Mouse (Mus musculus) heart, adult 11 months (tissue): Measurements from ENCODE around the gene Rrnad1.
"Not testable (repeated sequence)": the region's sequence is repeated elsewhere in the genome, so short reads cannot be mapped to it uniquely, and the experiment has no call there.

ENCODE experiments used
- DNase-seq: peaks from one replicate; pipeline ENCODE4 v3.0.0; 2022

Gene Rrnad1

DNA sequence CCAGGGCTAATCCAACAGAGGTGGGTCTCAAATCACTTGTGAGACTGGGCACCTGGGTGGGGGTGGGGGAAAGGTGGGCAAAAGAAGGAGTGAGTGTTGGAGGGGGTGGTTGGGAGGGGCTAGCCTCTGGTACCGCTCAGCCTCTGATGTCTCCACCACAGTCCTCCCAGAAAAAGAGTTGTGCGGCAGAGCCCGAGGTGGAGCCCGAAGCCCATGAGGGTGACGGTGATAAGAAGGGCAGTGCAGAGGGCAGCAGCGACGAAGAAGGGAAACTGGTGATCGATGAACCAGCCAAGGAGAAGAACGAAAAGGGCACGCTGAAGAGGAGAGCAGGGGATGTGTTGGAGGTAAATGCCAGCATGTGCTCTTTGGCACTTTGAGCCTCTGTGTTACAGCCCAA is 16.6 kb downstream of the Rrnad1 start:
- DNase-seq = peak; percentile 89

- DNase-seq = peak; percentile 93
Observed at GRCm38 (mm10) chr3:87913491-87913890, 17.0 kb downstream of the Rrnad1 start.

- peak; percentile 99 for DNase-seq
Observed at GRCm38 (mm10) chr3:87910573-87911141, 19.9 kb downstream of the Rrnad1 start.

- DNase-seq = peak; percentile 94
Observed at GRCm38 (mm10) chr3:87909874-87910273, 20.6 kb downstream of the Rrnad1 start.

- peak; percentile 85 for DNase-seq
Observed at GRCm38 (mm10) chr3:87909381-87909780, 21.1 kb downstream of the Rrnad1 start.

DNA sequence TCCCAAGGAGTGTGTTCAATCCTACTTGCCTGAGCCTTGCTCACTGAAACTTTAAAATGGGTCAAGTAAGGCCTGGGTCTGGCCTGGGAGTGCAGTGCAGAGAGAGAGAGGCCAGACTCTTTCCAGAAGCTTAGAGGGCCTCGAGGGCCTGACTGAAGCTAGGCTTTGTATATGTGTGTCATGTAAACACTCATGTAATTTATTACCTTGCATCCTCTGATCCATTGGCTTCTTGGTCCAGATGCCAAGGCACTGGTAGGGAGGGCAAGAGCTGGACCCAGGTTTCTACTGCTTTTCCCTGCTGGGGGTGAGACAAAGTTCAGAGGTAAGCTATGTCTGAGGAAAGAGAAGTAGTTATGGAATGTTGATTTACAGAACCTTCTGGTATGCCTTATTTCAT is 22.6 kb downstream of the Rrnad1 start:
- peak; percentile 89 for DNase-seq

GRCm38 (mm10) chr3:87906981-87907857 is 23.3 kb downstream of the Rrnad1 start:
- DNase-seq = peak; percentile 95

GRCm38 (mm10) chr3:87906601-87906980 is 23.9 kb downstream of the Rrnad1 start:
- DNase-seq = peak; percentile 98

DNA sequence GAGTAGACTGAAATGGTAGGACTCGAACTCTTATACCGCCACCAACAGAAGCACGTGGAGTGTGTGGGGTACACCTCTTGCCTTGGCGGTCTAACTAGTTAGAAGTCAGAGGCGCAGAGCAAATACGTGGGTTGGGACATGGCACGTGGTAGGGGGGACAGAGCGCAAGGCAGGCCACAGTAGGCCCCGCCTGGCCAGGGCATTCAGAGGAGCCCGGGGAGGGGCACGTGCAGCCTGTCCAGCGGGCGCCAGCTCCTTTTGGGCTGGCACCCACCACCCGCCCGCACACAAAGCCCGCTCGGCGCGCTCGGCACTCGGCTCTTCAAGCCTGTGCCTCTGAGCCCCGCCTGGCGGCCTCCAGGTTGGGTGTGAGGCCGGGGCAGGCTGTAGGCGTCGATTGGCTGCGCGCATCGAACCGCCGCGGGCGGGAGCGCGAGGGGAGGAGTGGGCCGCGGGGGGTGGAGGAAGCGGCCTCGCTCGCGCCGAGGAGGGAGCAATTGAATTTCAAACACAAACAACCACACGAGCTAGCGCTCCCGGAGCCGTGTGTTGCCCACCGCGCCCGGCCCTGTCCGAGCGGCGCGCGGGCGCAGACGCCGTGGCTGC is 24.5 kb downstream of the Rrnad1 start, which contains the start of gene Hdgf:
Hdgf (plus strand) TSS at position 442 of the 606 bp plus-strand sequence.
- peak; percentile 100 for DNase-seq

GRCm38 (mm10) chr3:87903821-87904220 is 26.7 kb downstream of the Rrnad1 start:
- DNase-seq = peak; percentile 79

GRCm38 (mm10) chr3:87901959-87902358 is 28.6 kb downstream of the Rrnad1 start:
- DNase-seq = peak; percentile 86

- peak; percentile 63 for DNase-seq
Observed at GRCm38 (mm10) chr3:87901036-87901624, 29.4 kb downstream of the Rrnad1 start.

DNA sequence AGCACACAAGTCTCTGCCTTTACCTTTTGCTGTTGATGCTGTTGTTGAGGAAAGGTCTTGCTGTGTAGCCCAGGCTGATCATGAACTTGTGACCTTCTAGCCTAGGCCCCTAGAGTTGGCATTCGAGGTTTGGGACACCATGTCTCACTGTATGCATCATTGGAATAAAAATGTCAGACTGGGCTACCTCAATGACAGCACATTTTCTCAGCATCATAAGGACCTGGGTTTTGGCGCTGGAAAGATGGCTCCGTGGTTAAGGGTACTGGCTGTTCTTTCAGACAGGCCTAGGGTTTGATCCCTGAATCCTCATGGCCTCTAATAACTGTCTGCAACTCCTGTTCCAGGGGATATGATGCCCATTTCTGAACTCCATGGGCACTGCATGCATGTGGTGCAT is 30.7 kb downstream of the Rrnad1 start:
- peak; percentile 66 for DNase-seq

DNA sequence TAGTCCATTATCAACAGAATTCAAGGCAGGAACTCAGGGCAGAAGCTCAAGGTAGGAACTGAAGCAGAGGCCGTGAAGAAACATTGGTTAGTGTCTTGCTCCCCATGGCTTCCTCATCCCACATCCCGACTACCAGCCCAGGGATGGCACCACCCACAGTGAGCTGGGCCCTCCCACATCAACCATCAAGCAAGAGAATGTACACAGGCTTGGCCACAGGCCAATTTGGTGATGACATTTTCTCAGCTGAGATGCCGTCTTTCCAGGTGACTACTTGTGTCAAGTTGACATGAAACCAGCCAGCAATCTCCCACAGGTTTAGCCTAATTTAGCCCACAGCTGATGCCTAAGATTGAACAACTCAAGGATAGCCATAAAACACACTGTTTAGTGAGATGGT is 31.3 kb downstream of the Rrnad1 start:
- peak; percentile 48 for DNase-seq

DNA sequence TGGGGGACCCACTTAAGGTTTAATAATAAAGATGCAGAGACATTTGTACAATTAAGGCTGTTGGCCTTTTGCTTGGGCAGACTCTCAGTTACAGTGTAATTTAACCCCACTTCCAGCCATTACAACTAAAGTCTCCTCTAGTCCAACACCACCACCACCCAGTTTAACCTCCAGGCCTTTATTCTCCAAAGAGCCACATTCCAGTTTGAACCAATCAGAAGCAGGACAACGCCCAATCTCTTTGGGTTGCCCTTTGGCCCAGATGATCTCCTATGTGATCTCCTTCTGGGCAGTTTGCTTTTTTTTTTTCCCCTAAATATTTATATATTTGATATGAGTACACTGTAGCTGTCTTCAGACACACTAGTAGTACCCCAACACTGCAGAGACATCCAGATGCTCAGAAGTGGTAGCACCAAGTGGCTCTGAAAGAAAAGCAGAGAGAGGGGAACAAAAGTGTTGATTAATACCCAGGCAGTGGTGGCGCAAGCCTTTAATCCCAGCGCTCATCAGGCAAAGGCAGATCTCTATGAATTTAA is 37.1 kb downstream of the Rrnad1 start:
- peak; percentile 57 for DNase-seq

DNA sequence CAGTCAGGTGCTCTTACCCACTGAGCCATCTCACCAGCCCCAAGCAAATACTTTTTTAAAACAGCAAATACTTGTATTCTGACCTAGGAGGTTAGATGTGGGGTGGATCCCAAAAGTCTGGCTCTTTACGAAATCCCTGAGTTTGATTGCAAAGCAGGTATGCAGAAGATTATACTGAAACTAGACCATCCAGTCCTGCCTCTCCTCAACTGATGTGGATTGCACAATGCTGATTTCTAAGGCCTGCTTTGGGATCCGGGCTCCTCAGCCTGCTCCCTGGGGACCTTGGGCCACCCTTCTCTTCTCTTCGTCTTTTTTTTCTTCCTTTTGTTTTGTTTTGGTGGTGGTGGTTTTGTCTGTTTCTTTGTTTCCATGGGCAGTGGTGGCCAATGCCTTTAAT is 39.0 kb downstream of the Rrnad1 start:
- peak; percentile 53 for DNase-seq

- not testable (repeated sequence) for DNase-seq
Observed at GRCm38 (mm10) chr3:87887400-87887799, 43.1 kb downstream of the Rrnad1 start.

DNA sequence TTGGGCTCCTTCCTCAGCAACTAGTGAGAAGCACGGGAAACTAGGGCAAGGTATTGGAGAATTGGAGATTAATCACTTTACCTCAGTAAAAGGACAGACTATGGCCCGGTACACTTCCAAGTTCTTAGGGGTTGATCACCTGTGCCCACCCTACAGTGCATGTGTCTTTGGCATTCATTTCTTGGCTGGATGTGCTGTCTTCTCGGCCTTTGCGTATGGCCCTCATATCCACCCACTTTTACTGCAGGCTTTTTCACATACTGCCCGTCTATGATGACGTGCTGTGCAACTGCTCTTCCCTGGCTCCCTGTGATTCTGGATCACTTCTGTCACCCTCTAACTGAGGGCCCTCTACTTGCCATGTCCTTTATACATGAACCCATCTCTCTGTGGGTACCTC is 44.1 kb downstream of the Rrnad1 start:
- peak; percentile 95 for DNase-seq

DNA sequence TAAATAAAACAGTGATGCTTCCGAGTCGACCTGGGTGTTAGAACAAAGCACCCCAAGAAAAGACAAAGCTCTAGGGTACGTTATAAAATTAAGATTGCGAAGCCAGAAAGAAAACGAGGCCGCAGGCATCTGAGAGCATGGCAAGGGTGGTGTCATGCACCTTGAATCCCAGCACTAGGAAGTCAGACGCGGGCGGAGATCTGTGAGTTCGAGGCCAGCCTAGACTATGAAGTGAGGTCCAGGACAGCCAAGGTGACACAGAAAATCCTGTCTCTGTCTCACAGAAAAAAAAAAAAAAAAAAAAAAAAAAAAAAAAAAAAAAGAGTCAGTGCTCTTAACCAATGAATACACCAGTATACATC is 44.5 kb downstream of the Rrnad1 start:
- DNase-seq = no peak

GRCm38 (mm10) chr3:87885281-87886003 is 45.1 kb downstream of the Rrnad1 start, which contains the start of gene Prcc:
Gene Prcc, minus strand, starts transcription at chr3:87885608.
- peak; percentile 100 for DNase-seq

GRCm38 (mm10) chr3:87884708-87885251 is 45.7 kb downstream of the Rrnad1 start:
- DNase-seq = peak; percentile 97

GRCm38 (mm10) chr3:87884291-87884690 is 46.2 kb downstream of the Rrnad1 start:
- DNase-seq = no peak
